Mouse (Mus musculus) gastrocnemius, postnatal 10 days (tissue): ENCODE measurements around the gene Atp5d. TPM values are rescaled to one million over a fixed set of nuclear protein-coding genes. Genes with fewer than 3 reads are reported as not detected.

ENCODE experiments used
- DNase-seq: peaks from one replicate; pipeline ENCODE4 v3.0.0; 2021; ENCODE audit warnings: mixed read lengths
- total RNA-seq, 2 experiments: library from RNA; stranded (reverse); gene quantifications; 2 replicates each; pipeline ENCODE4 v1.2.3; 2021

Gene Atp5d
- total RNA-seq, 2 experiments from 2014 or later = 576 to 659 TPM

- no peak for DNase-seq
These were observed 44.1 kb downstream of the Atp5d start for GRCm38 (mm10) chr10:80182547-80182946.

- no peak for DNase-seq
These were observed 48.2 kb downstream of the Atp5d start for GRCm38 (mm10) chr10:80186649-80187048.

GRCm38 (mm10) chr10:80187739-80188138 lies 49.3 kb downstream of the Atp5d start:
- DNase-seq = no peak

- DNase-seq = no peak
These were observed 50.1 kb downstream of the Atp5d start for GRCm38 (mm10) chr10:80188453-80189024.

GRCm38 (mm10) chr10:80189999-80190398 lies 51.6 kb downstream of the Atp5d start:
- DNase-seq = no peak

- peak; percentile 51 for DNase-seq
These were observed 52.1 kb downstream of the Atp5d start for GRCm38 (mm10) chr10:80190491-80191051.

GRCm38 (mm10) chr10:80193976-80194375 lies 55.5 kb downstream of the Atp5d start:
- DNase-seq = no peak

- no peak for DNase-seq
These were observed 56.0 kb downstream of the Atp5d start for GRCm38 (mm10) chr10:80194441-80194840.

Other genes starting within 250 kb of the Atp5d start
- gene Cfd, start 247.8 kb upstream of the Atp5d start, total RNA-seq = 10 to 100 TPM; 21.5 to 22.8 TPM
- 10 to 100 TPM; 39.6 to 43.8 TPM for gene Med16, start 229.7 kb upstream of the Atp5d start, total RNA-seq
- not detected for gene Gm26602, start 227.8 kb upstream of the Atp5d start, total RNA-seq
- gene Kiss1r, start 221.7 kb upstream of the Atp5d start, total RNA-seq = under 1 TPM; 0.23 to 0.59 TPM
- 100 to 1,000 TPM; 101 to 108 TPM for gene R3hdm4, start 217.4 kb upstream of the Atp5d start, total RNA-seq
- gene Arid3a, start 211.6 kb upstream of the Atp5d start, total RNA-seq = 1 to 10 TPM; 2.6 to 4.1 TPM
- 10 to 100 TPM; 18.0 to 21.8 TPM for gene Wdr18, start 178.5 kb upstream of the Atp5d start, total RNA-seq
- gene Grin3b, start 167.9 kb upstream of the Atp5d start, total RNA-seq = under 1 TPM; 0.14 to 0.38 TPM
- gene Tmem259, start 154.3 kb upstream of the Atp5d start, total RNA-seq = 10 to 100 TPM; 85.5 to 90.8 TPM
- 10 to 100 TPM; 26.1 to 38.6 TPM for gene Cnn2, start 150.0 kb upstream of the Atp5d start, total RNA-seq
- 1 to 10 TPM; 3.2 to 4.2 TPM for gene Abca7, start 142.1 kb upstream of the Atp5d start, total RNA-seq
- 1 to 10 TPM; 2.0 to 3.5 TPM for gene Arhgap45, start 122.0 kb upstream of the Atp5d start, total RNA-seq
- 10 to 100 TPM; 62.1 to 62.7 TPM for gene Polr2e, start 98.8 kb upstream of the Atp5d start, total RNA-seq
- 100 to 1,000 TPM; 380 to 398 TPM for gene Gpx4, start 91.5 kb upstream of the Atp5d start, total RNA-seq
- 10 to 100 TPM in 1 of 2 experiments, 1 to 10 TPM in 1; 7.7 to 11.6 TPM for gene Sbno2, start 33.1 kb upstream of the Atp5d start, total RNA-seq
- gene Stk11, start 22.8 kb upstream of the Atp5d start, total RNA-seq = 100 to 1,000 TPM; 105 to 110 TPM
- 1 to 10 TPM; 2.3 to 3.2 TPM for gene Cbarp, start 2.2 kb downstream of the Atp5d start, total RNA-seq
- 10 to 100 TPM; 34.3 to 62.7 TPM for gene Midn, start 9.6 kb downstream of the Atp5d start, total RNA-seq
- 10 to 100 TPM; 84.3 to 88.4 TPM for gene Cirbp, start 27.4 kb downstream of the Atp5d start, total RNA-seq
- 1 to 10 TPM; 3.9 to 5.5 TPM for gene 1600002K03Rik, start 34.3 kb downstream of the Atp5d start, total RNA-seq
- gene Efna2, start 40.9 kb downstream of the Atp5d start, total RNA-seq = 1 to 10 TPM; 1.1 to 1.9 TPM
- gene Mum1, start 87.8 kb downstream of the Atp5d start, total RNA-seq = 10 to 100 TPM; 26.4 to 31.3 TPM
- 100 to 1,000 TPM; 371 to 457 TPM for gene Ndufs7, start 110.5 kb downstream of the Atp5d start, total RNA-seq
- 100 to 1,000 TPM; 342 to 351 TPM for gene Gamt, start 122.4 kb downstream of the Atp5d start, total RNA-seq
- 10 to 100 TPM; 67.8 to 81.0 TPM for gene Dazap1, start 122.9 kb downstream of the Atp5d start, total RNA-seq
- 100 to 1,000 TPM; 952 to 954 TPM for gene Rps15, start 153.8 kb downstream of the Atp5d start, total RNA-seq
- under 1 TPM; 0.87 to 0.95 TPM for gene Apc2, start 157.3 kb downstream of the Atp5d start, total RNA-seq
- 10 to 100 TPM; 10.5 to 13.1 TPM for gene 2310011J03Rik, start 181.9 kb downstream of the Atp5d start, total RNA-seq
- gene Pcsk4, start 190.9 kb downstream of the Atp5d start, total RNA-seq = 1 to 10 TPM in 1 of 2 experiments, under 1 TPM in 1; 0.75 to 1.5 TPM
- 1 to 10 TPM; 2.1 to 2.4 TPM for gene Reep6, start 191.3 kb downstream of the Atp5d start, total RNA-seq
- 10 to 100 TPM; 15.2 to 20.4 TPM for gene Adamtsl5, start 209.8 kb downstream of the Atp5d start, total RNA-seq
- not detected for gene Plk5, start 217.8 kb downstream of the Atp5d start, total RNA-seq
- 10 to 100 TPM in 1 of 2 experiments, 1 to 10 TPM in 1; 8.9 to 12.2 TPM for gene Mex3d, start 249.0 kb downstream of the Atp5d start, total RNA-seq